Mouse (Mus musculus): ENCODE data around the gene Rab22a. TPM values are rescaled to one million over a fixed set of nuclear protein-coding genes. Genes with fewer than 3 reads are reported as not detected.

Rab22a gene
- polyA plus RNA-seq, 2 experiments = 23.9 to 49.4 TPM

- H3K4me3 ChIP-seq (replicated peaks; ENCODE audit: low read length) = no peak overlapping the region
- DNase-seq (ENCODE audit: low spot score) = no peak
- H3K27ac ChIP-seq (replicated peaks; ENCODE audit: low read depth, low read length) = no peak overlapping the region
- no peak for ATAC-seq (ENCODE audit: low FRiP score, low read depth)
- 86% methylated on average over 3 of the region's 3 CpGs for WGBS
- H3K4me2 ChIP-seq (replicated peaks; ENCODE audit: low read depth, low read length, severe bottlenecking) = no peak overlapping the region
- no peaks in the 10 kb centered on the region for H3K27me3 ChIP-seq (ENCODE audit: control insufficient read depth, insufficient read depth, low read length)
- H3K9me3 ChIP-seq (ENCODE audit: control insufficient read depth, low read length) = no peaks in the 10 kb centered on the region
- H3K36me3 ChIP-seq (ENCODE audit: control insufficient read depth, insufficient read depth, low read length) = peaks cover 61% of the 10 kb centered on the region
- TF ChIP-seq POLR2A (IDR thresholded peaks at IDR 0.05; ENCODE audit: borderline replicate concordance, extremely low read depth, insufficient read depth, insufficient read length) = no peak
- no peaks in the 10 kb centered on the region; the same call in 1 of the 2 replicates for H3K4me1 ChIP-seq (ENCODE audit: control insufficient read depth, insufficient read depth, low read length)
- H3K9ac ChIP-seq (ENCODE audit: low read depth, low read length, severe bottlenecking) = no peak overlapping the region
These were observed 7.3 kb downstream of the Rab22a start for GRCm38 (mm10) chr2:173666876-173667275.

- Histone ChIP-seq H3K4me3 (replicated peaks; ENCODE audit: low read length) (no peak overlapping the region), H3K9me3 (ENCODE audit: control insufficient read depth, low read length) (no peaks in the 10 kb centered on the region), H3K27me3 (ENCODE audit: control insufficient read depth, insufficient read depth, low read length) (no peaks in the 10 kb centered on the region), H3K4me1 (ENCODE audit: control insufficient read depth, insufficient read depth, low read length) (no peaks in the 10 kb centered on the region), H3K4me2 (replicated peaks; ENCODE audit: low read depth, low read length, severe bottlenecking) (no peak overlapping the region), H3K36me3 (ENCODE audit: control insufficient read depth, insufficient read depth, low read length) (peaks cover 12% of the 10 kb centered on the region; the same call in 1 of the 2 replicates), H3K27ac (replicated peaks; ENCODE audit: low read depth, low read length) (no peak overlapping the region), H3K9ac (ENCODE audit: low read depth, low read length, severe bottlenecking) (no peak overlapping the region)
- TF ChIP-seq POLR2A (IDR thresholded peaks at IDR 0.05; ENCODE audit: borderline replicate concordance, extremely low read depth, insufficient read depth, insufficient read length) = no peak
- DNase-seq (ENCODE audit: low spot score) = no peak
- no peak for ATAC-seq (ENCODE audit: low FRiP score, low read depth)
- 77% methylated on average over 2 of the region's 2 CpGs for WGBS
These were observed 12.9 kb downstream of the Rab22a start for GRCm38 (mm10) chr2:173672328-173672896.

- no peak for ATAC-seq (ENCODE audit: low FRiP score, low read depth)
These were observed 13.9 kb downstream of the Rab22a start for GRCm38 (mm10) chr2:173673469-173673868.

GRCm38 (mm10) chr2:173678593-173678992 is 19.0 kb downstream of the Rab22a start:
- no peak for DNase-seq (ENCODE audit: low spot score)
- no peak overlapping the region for H3K27ac ChIP-seq (replicated peaks; ENCODE audit: low read depth, low read length)
- peaks cover 5% of the 10 kb centered on the region for H3K36me3 ChIP-seq (ENCODE audit: control insufficient read depth, insufficient read depth, low read length)
- no peak for TF ChIP-seq POLR2A (IDR thresholded peaks at IDR 0.05; ENCODE audit: borderline replicate concordance, extremely low read depth, insufficient read depth, insufficient read length)
- no peak overlapping the region for H3K9ac ChIP-seq (ENCODE audit: low read depth, low read length, severe bottlenecking)
- H3K4me3 ChIP-seq (replicated peaks; ENCODE audit: low read length) = no peak overlapping the region
- WGBS = 90% methylated on average over 2 of the region's 2 CpGs
- H3K4me2 ChIP-seq (replicated peaks; ENCODE audit: low read depth, low read length, severe bottlenecking) = no peak overlapping the region
- ATAC-seq (ENCODE audit: low FRiP score, low read depth) = no peak
- no peaks in the 10 kb centered on the region for H3K27me3 ChIP-seq (ENCODE audit: control insufficient read depth, insufficient read depth, low read length)
- no peaks in the 10 kb centered on the region for H3K9me3 ChIP-seq (ENCODE audit: control insufficient read depth, low read length)
- no peaks in the 10 kb centered on the region for H3K4me1 ChIP-seq (ENCODE audit: control insufficient read depth, insufficient read depth, low read length)

More at GRCm38 (mm10) chr2:173673469-173673868, 13.9 kb downstream of the Rab22a start:
- no peaks in the 10 kb centered on the region for H3K27me3 ChIP-seq (ENCODE audit: control insufficient read depth, insufficient read depth, low read length)
- H3K9ac ChIP-seq (ENCODE audit: low read depth, low read length, severe bottlenecking) = no peak overlapping the region
- H3K4me2 ChIP-seq (replicated peaks; ENCODE audit: low read depth, low read length, severe bottlenecking) = no peak overlapping the region
- peaks cover 6% of the 10 kb centered on the region; the same call in 1 of the 2 replicates for H3K36me3 ChIP-seq (ENCODE audit: control insufficient read depth, insufficient read depth, low read length)
- H3K9me3 ChIP-seq (ENCODE audit: control insufficient read depth, low read length) = no peaks in the 10 kb centered on the region
- H3K27ac ChIP-seq (replicated peaks; ENCODE audit: low read depth, low read length) = no peak overlapping the region
- no peak for DNase-seq (ENCODE audit: low spot score)
- H3K4me1 ChIP-seq (ENCODE audit: control insufficient read depth, insufficient read depth, low read length) = no peaks in the 10 kb centered on the region
- H3K4me3 ChIP-seq (replicated peaks; ENCODE audit: low read length) = no peak overlapping the region
- WGBS = 87% methylated on average over 1 of the region's 1 CpGs
- TF ChIP-seq POLR2A (IDR thresholded peaks at IDR 0.05; ENCODE audit: borderline replicate concordance, extremely low read depth, insufficient read depth, insufficient read length) = no peak

GRCm38 (mm10) chr2:173679217-173679616 is 19.7 kb downstream of the Rab22a start:
- ATAC-seq (ENCODE audit: low FRiP score, low read depth) (no peak), DNase-seq (ENCODE audit: low spot score) (no peak)

More at GRCm38 (mm10) chr2:173679217-173679616, 19.7 kb downstream of the Rab22a start:
- no peak for TF ChIP-seq POLR2A (IDR thresholded peaks at IDR 0.05; ENCODE audit: borderline replicate concordance, extremely low read depth, insufficient read depth, insufficient read length)
- 65% methylated on average over 3 of the region's 3 CpGs for whole genome bisulfite sequencing
- no peaks in the 10 kb centered on the region for H3K4me1 ChIP-seq (ENCODE audit: control insufficient read depth, insufficient read depth, low read length)
- H3K27ac ChIP-seq (replicated peaks; ENCODE audit: low read depth, low read length) = no peak overlapping the region
- no peaks in the 10 kb centered on the region for H3K9me3 ChIP-seq (ENCODE audit: control insufficient read depth, low read length)
- H3K36me3 ChIP-seq (ENCODE audit: control insufficient read depth, insufficient read depth, low read length) = peaks cover 9% of the 10 kb centered on the region
- no peaks in the 10 kb centered on the region for H3K27me3 ChIP-seq (ENCODE audit: control insufficient read depth, insufficient read depth, low read length)
- no peak overlapping the region for H3K9ac ChIP-seq (ENCODE audit: low read depth, low read length, severe bottlenecking)
- no peak overlapping the region for H3K4me3 ChIP-seq (replicated peaks; ENCODE audit: low read length)
- H3K4me2 ChIP-seq (replicated peaks; ENCODE audit: low read depth, low read length, severe bottlenecking) = no peak overlapping the region

Measured in limb, embryonic 14.5 days (tissue).